Mouse (Mus musculus): ENCODE results near the gene Ice1. TPM values are rescaled to one million over a fixed set of nuclear protein-coding genes. Genes with fewer than 3 reads are reported as not detected.

The Ice1 gene
- total and polyA plus RNA-seq, 3 experiments: 33.5 to 40.1 (median 37.6) TPM

DNA sequence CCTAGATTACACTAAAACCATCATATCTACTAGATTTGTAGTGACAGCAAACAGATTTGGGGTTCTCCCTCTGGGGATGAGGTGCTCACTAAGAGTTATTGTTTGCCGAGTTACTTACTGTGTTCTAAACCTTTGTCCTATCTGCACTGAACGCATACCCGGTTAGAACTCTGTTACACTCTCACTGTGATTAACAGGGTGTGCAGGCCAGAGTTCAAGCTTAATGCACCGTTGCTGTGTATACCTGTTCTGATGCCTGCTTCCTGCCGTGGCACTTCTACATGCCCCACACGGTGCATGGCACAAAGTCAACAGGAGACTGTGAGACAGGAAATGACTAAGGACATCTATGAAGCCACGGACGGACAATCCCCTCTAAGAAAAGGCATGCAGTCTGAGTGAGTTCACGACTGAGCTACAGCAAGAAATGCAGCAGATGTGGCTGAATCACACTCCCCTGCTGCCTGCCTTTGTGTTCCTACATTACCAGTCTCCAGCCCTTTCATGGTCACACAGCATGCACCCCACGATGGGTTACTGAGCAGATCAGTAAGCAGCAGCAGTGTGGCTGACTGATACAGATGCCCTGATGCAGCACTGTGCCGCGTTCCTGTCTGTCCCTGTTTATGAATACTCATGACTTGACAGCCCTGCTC lies 37.3 kb downstream of the Ice1 start:
- H3K79me2 ChIP-seq (ENCODE audit: control insufficient read depth, insufficient read depth, low read length, poor library complexity): no peaks in the 10 kb centered on the region
- H3K9ac ChIP-seq (ENCODE audit: control insufficient read depth, low read depth, low read length, poor library complexity, severe bottlenecking): no peak overlapping the region
- no peaks in the 10 kb centered on the region for H3K27me3 ChIP-seq (ENCODE audit: control insufficient read depth in 1 of 2, insufficient read depth in 2 of 2, low read length in 2 of 2)
- DNase-seq (ENCODE audit: low read depth, low spot score): no peak
- no peaks in the 10 kb centered on the region for H3K9me3 ChIP-seq (replicated peaks; ENCODE audit: insufficient read depth, low read length)
- TF ChIP-seq POLR2AphosphoS2 (IDR thresholded peaks at IDR 0.05; ENCODE audit: low read length) (no peak), MEF2A (IDR thresholded peaks at IDR 0.05; ENCODE audit: extremely low read depth, insufficient replicate concordance, low read depth, low read length, poor library complexity, severe bottlenecking) (no peak), RCOR1 (IDR thresholded peaks at IDR 0.05; ENCODE audit: low read depth, low read length) (no peak), ZNF384 (IDR thresholded peaks at IDR 0.05; ENCODE audit: low read depth, low read length) (no peak), MYC (IDR thresholded peaks at IDR 0.05; ENCODE audit: low read depth, low read length) (no peak), ELF1 (IDR thresholded peaks at IDR 0.05; ENCODE audit: low read depth, low read length) (no peak), EP300 (IDR thresholded peaks at IDR 0.05; ENCODE audit: low read depth in 1 of 2, low read length in 2 of 2) (no peak), POLR2A (IDR thresholded peaks at IDR 0.05; ENCODE audit: control insufficient read depth in 1 of 2, insufficient read depth in 1 of 2, low read depth in 1 of 2, low read length in 2 of 2, poor library complexity in 1 of 2) (no peak), HCFC1 (IDR thresholded peaks at IDR 0.05; ENCODE audit: low read depth, low read length) (no peak), MAZ (IDR thresholded peaks at IDR 0.05; ENCODE audit: low read depth, low read length) (no peak), GATA1 (IDR thresholded peaks at IDR 0.05; ENCODE audit: low read depth, low read length) (no peak), ZKSCAN1 (IDR thresholded peaks at IDR 0.05; ENCODE audit: low read depth, low read length) (no peak), CHD1 (IDR thresholded peaks at IDR 0.05; ENCODE audit: low read depth, low read length) (no peak), SMC3 (IDR thresholded peaks at IDR 0.05; ENCODE audit: low read depth, low read length) (no peak), ZMIZ1 (IDR thresholded peaks at IDR 0.05; ENCODE audit: low read depth, low read length) (no peak), CTCF (IDR thresholded peaks at IDR 0.05 in 2 of 3, conservative IDR thresholded peaks at IDR 0.05 in 1 of 3; ENCODE audit: control insufficient read depth in 1 of 3, insufficient read depth in 1 of 3, low read depth in 2 of 3, low read length in 3 of 3, poor library complexity in 1 of 3, severe bottlenecking in 1 of 3) (no peak), NRF1 (IDR thresholded peaks at IDR 0.05; ENCODE audit: insufficient read depth, low read depth, low read length, poor library complexity, severe bottlenecking) (no peak)
- H3K4me3 ChIP-seq (ENCODE audit: control insufficient read depth in 1 of 2, insufficient read depth in 1 of 2, low read depth in 2 of 2, low read length in 2 of 2): no peak overlapping the region
- H3K36me3 ChIP-seq (ENCODE audit: control insufficient read depth in 1 of 2, insufficient read depth in 2 of 2, low read length in 2 of 2): peaks cover 0 to 16% of the 10 kb centered on the region in 2 experiments; a peak in 2 of 4 replicates
- H3K4me1 ChIP-seq (ENCODE audit: control insufficient read depth in 1 of 2, insufficient read depth in 2 of 2, low read length in 2 of 2): no peaks in the 10 kb centered on the region
- no peak overlapping the region for H3K27ac ChIP-seq (ENCODE audit: control insufficient read depth, low read depth, low read length)

DNA sequence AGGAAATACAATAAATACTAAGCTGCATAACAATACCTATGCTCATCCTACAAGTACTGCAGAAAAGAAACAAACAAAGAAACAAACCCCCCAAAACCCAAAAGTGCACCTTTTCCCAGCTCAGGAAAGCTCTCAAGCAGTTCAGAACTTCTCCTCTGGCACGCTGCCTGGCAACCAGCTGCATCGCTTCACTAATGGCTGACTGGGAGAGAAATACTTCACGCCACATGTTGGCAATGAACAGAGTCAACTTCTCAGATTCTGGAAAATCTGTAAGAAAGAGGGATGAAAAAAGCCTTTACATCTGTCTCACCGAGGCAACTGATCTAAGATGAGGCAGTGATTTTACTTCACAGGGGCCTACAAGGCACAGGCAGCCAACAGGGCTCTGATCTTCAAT lies 38.5 kb downstream of the Ice1 start:
- no peak for DNase-seq (ENCODE audit: low read depth, low spot score)
- no peak overlapping the region for H3K4me3 ChIP-seq (ENCODE audit: control insufficient read depth in 1 of 2, insufficient read depth in 1 of 2, low read depth in 2 of 2, low read length in 2 of 2)
- peaks cover 0 to 14% of the 10 kb centered on the region in 2 experiments; a peak in 2 of 4 replicates for H3K36me3 ChIP-seq (ENCODE audit: control insufficient read depth in 1 of 2, insufficient read depth in 2 of 2, low read length in 2 of 2)
- no peaks in the 10 kb centered on the region for H3K9me3 ChIP-seq (replicated peaks; ENCODE audit: insufficient read depth, low read length)
- H3K9ac ChIP-seq (ENCODE audit: control insufficient read depth, low read depth, low read length, poor library complexity, severe bottlenecking): no peak overlapping the region
- no peak for TF ChIP-seq ZNF384 (IDR thresholded peaks at IDR 0.05; ENCODE audit: low read depth, low read length)
- TF ChIP-seq JUND (IDR thresholded peaks at IDR 0.05; ENCODE audit: low read depth, low read length): no peak
- no peaks in the 10 kb centered on the region for H3K27me3 ChIP-seq (ENCODE audit: control insufficient read depth in 1 of 2, insufficient read depth in 2 of 2, low read length in 2 of 2)
- no peaks in the 10 kb centered on the region for H3K4me1 ChIP-seq (ENCODE audit: control insufficient read depth in 1 of 2, insufficient read depth in 2 of 2, low read length in 2 of 2)
- no peaks in the 10 kb centered on the region for H3K79me2 ChIP-seq (ENCODE audit: control insufficient read depth, insufficient read depth, low read length, poor library complexity)
- no peak overlapping the region for H3K27ac ChIP-seq (ENCODE audit: control insufficient read depth, low read depth, low read length)

All from MEL (cell line).